Mouse (Mus musculus) heart, adult 2 months (tissue): Measurements from ENCODE around the gene Fam71b.

Experiments
- CTCF ChIP-seq: fragments of 200-600 bp; IDR thresholded peaks from 2 replicates; pipeline ENCODE4 v1.8.1; 2022; ENCODE audit warnings: antibody characterized with exemption, mild to moderate bottlenecking, moderate library complexity
- EP300 ChIP-seq: fragments of 200-500 bp; IDR thresholded peaks from 2 replicates; pipeline ENCODE4 v1.6.1; 2011; ENCODE audit warnings: low read depth, low read length, control low read depth; ENCODE audit not compliant: insufficient read depth
- POLR2A ChIP-seq: fragments of 200-500 bp; IDR thresholded peaks from 2 replicates; pipeline ENCODE4 v1.6.1; 2011; ENCODE audit warnings: mild to moderate bottlenecking, low read depth, low read length, control low read depth; ENCODE audit not compliant: insufficient read depth

- TF ChIP-seq CTCF (peak; percentile 46), POLR2A (no peak), EP300 (no peak)
Observed at GRCm38 (mm10) chr11:46443152-46443551, 46.8 kb downstream of the Fam71b start.
